Mouse (Mus musculus) adrenal gland, adult 18-20 months (tissue): ENCODE results near the gene Terb1. TPM values are rescaled to one million over a fixed set of nuclear protein-coding genes. Genes with fewer than 3 reads are reported as not detected.

ENCODE experiments used
- DNase-seq, 2 experiments: peaks; one replicate each; pipeline ENCODE4 v3.0.0; 2021 to 2022; ENCODE audit warnings: low spot score in 2 of 2
- total RNA-seq, 2 experiments: library from RNA; stranded (reverse); gene quantifications; 1 replicate in 1 of 2; 2 replicates in 1 of 2; pipeline ENCODE4 v1.2.3; 2021

The Terb1 gene
- total RNA-seq, 2 experiments from 2014 or later, result 0.19 TPM; not detected in 1

- DNase-seq, result no peak
Observed at GRCm38 (mm10) chr8:104452177-104452576, 57.5 kb downstream of the Terb1 start.

- no peak for DNase-seq
Observed at GRCm38 (mm10) chr8:104448796-104449195, 60.9 kb downstream of the Terb1 start.

- DNase-seq, result no peak
Observed at GRCm38 (mm10) chr8:104446016-104446415, 63.7 kb downstream of the Terb1 start.

DNA sequence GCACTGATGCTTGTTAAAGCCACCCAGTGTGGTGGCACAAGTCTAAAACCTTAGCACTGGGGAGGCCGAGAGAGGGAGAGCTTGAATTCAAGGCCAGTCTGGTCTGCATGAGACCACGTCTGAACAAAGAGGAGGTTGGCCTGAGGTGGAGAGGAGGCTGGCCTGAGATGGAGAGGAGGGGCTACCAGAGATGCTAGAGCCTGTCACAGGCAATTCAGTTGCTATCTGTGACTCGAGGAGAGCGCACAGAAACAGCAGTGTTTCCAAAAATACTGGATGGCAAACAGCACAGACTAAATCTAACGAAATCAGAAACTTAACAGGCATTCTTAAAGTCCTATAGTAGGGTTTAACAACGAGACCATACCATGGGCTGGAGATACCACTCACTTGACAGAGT lies 64.5 kb downstream of the Terb1 start:
- no peak for DNase-seq

- no peak for DNase-seq
Observed at GRCm38 (mm10) chr8:104443125-104443679, 66.5 kb downstream of the Terb1 start.

DNA sequence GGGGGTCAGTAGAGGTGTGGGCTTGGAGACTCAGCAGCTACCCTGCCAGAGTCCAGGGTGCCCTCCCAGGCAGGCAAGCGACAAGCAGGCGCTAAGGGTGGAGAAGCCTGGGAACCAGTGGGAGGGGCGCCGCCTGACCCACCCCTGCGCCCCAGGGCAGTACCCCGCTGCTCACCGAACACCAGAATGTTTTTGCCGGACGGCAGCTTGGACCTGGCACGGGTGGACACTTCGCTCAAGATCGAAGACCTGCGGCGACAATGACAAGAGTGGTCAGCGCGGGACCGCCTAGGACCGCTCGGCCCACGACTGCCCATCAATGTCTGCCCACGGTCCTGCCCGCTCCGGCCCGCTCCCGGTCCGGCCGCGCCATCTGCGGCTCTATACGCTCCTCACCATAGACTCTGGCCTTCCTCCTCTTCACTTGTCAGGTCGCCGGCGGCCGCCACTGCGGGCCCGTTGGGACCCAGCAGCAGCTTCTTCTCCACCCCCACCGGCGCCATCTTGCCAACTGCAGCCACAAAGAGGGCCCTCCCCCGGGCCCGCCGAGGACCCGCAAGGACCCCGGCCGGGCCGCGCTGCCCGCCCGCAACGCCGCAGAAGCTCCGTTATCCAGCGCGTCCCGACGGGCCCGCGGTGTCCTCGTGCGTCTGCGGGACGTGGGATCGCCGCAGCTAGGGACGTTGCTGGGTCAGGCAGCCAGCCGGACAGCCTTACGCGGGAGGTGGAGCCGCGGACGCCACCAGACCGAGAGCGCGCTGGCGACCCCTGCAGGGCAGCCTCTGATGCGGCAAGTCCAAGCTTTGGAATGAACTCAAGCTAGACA lies 67.2 kb downstream of the Terb1 start, which contains the start of gene Dync1li2:
Gene Dync1li2 (minus strand): TSS at position 749 of the 826 bp plus-strand sequence.
- peak; percentile 95 to 97 for DNase-seq

- DNase-seq, result no peak
Observed at GRCm38 (mm10) chr8:104441613-104442012, 68.1 kb downstream of the Terb1 start.

- DNase-seq, result peak in 1 of 2 experiments; percentile 11
Observed at GRCm38 (mm10) chr8:104439461-104439860, 70.2 kb downstream of the Terb1 start.

DNA sequence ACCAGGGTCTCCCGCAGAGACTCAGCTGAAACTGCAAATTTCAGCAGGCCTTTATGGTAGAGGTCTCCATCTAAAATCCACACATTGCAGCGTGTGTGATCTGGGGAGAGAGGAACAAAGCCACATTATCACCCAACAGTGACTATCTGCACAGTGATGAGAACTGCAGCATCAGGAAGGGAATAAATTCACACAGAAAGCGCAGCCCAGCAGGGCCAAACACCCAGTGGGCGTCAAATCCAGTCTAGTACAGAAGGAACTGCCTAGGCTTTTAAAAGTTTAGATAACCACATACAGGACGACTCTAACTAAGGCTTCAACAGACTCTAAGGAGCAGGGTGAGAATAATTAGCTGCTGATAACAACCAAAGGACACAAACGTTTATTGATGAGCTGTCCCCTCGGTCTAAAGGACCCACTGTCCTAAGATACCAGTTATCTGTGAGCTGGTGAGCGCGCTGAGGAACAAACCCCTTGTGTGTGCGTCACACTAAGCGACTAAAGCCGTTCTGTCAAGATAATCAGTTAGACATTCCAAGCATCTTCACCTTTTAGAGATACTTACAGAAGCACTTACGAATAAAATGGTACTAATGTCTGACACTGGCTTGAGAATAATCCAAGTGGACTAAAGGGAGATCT lies 72.1 kb downstream of the Terb1 start:
- DNase-seq, result no peak

- DNase-seq, result no peak
Observed at GRCm38 (mm10) chr8:104436591-104436990, 73.1 kb downstream of the Terb1 start.

DNA sequence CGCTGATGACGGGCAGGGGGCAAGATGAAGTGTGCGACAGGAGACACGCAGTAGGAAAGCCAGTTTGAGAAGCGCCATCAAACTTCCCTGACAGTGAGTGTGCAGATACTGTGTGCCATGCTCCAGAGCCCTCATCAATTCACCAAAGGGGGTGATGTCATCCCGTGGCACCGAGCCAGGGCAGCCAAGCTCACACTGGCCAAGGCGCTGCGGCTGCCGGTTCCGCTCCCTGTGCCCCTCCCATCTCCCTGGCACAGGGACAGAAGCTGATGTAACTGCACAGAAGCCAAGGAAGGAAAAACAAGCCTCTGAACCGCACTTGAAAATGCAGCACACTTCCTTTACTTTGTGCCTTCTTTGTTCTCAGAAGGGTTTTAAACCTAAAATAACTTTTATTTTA lies 73.7 kb downstream of the Terb1 start:
- peak; percentile 100 for DNase-seq

DNA sequence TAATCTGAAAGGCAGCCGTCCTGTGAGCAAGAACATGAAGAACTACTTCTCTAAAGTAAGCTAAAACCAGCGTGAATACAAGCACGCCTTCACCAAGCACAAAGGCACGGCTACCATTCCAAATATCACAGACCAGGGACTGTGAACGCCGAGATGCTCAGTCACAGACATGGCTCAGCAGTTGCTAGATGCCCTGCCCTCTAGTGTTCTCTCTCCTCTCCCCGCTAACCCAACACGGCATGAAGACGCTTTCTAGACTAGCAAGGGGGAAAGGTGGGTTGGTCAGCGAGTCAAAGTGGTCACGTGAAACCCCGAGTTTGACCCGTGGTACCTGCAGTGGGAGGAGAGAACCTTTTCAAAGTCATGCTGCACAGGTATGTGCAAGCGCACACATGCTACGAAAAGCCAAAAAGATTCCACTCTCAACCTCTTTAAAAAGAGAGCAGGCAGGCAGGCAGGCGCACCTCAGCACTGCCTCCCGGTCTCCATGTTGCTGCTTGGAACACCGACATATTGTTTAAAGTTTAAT lies 74.8 kb downstream of the Terb1 start:
- DNase-seq, result no peak

DNA sequence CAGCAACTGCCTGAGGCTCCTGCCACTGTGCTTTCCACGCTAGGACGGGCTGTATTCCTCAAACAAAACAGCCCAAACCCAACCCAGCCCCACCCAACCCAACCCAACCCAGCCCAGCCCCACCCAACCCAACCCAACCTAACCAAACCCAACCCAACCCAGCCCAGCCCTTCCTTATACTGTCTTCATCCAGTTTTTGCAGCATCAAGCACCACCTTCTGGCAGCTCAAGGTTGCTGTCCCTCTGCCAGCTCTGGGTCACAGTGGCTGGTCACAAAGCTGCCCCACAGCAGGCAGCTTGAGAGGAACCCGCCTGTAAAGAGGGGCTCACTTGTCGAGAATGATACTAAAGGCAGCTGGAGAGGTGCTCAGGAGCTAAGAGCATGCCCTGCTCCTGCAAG lies 75.4 kb downstream of the Terb1 start:
- DNase-seq, result peak in 1 of 2 experiments; percentile 33

GRCm38 (mm10) chr8:104433191-104433842 lies 76.4 kb downstream of the Terb1 start:
- no peak for DNase-seq

GRCm38 (mm10) chr8:104432656-104433055 lies 77.1 kb downstream of the Terb1 start:
- no peak for DNase-seq

DNA sequence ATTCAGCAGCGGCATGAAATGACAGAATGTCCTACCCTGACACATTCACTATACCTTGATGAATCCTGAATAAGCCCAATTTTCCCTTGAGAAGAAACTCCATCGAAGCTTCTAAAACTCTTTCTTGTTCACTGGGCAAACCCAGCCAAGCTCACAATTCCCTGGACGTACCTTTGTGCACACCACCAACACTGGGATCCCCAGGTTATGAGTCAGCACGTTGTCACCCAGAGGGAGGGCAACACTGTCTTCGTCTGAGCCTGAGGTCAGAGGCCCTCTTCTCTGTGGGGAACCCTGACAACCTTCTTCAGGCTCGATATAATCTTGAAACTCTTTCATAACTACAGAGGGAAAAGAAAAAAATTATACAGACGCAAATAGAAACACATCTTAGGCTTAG lies 79.5 kb downstream of the Terb1 start:
- DNase-seq, result no peak

DNA sequence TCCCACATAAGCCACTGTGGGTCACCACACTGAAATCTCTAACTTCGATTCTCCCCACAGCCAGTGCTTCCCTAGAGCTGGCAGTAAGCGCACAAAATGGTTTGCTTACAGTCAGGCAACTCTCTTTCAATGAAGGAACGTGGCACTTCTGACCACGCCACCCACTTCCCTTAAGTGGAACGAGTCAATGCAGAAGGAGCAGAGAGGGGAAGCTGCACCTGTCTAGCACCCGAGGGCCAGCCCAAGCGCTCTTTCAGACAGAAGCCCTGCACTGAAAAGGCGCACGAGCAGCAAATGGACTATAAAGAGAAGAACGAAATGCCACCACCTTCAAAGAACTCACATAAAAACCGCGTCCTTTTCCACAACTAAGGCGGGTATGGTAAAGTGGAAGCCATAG lies 82.0 kb downstream of the Terb1 start:
- no peak for DNase-seq

- DNase-seq, result no peak
Observed at GRCm38 (mm10) chr8:104422313-104422712, 87.4 kb downstream of the Terb1 start.

GRCm38 (mm10) chr8:104416022-104416421 lies 93.7 kb downstream of the Terb1 start:
- DNase-seq, result no peak

DNA sequence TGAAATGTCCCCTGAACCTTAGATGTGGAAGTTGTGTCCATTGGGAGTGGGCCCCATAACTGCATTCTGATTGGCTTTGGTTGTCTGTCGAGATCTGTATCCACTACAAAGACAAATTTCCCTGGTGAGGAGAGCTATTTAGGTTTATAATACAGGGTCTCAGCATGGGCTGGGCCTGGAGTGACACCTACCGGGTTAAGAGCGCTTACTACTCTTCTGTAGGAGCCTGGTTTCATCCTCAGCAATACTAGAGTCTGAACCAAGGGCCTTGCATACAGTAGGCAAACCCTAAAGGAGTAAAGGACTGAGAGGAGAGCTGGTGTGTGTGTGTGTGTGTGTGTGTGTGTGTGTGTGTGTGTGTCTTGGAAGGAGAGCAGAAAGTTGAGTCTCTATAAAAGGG lies 95.5 kb downstream of the Terb1 start:
- DNase-seq, result no peak

GRCm38 (mm10) chr8:104413770-104414169 lies 95.9 kb downstream of the Terb1 start:
- no peak for DNase-seq
